Mouse (Mus musculus) lung, embryonic 16.5 days (tissue): ENCODE data around the gene Rfxank. TPM values are rescaled to one million over a fixed set of nuclear protein-coding genes. Genes with fewer than 3 reads are reported as not detected.
A peak's percentile ranks its signal among the peaks of the same experiment; 100 is the strongest.

Source experiments
- ATAC-seq: fragments of 200-750 bp; cut with Nextera tagmentation; 2 replicates; pipeline ENCODE4 v1.8.0; 2017; ENCODE audit warnings: low read depth, mild to moderate bottlenecking, moderate library complexity
- H3K27ac ChIP-seq: fragments of 300-500 bp; sonication (generic); 2 replicates; pipeline ENCODE4 v1.5.1; 2014; ENCODE audit warnings: mild to moderate bottlenecking, control low read depth, low read length
- H3K27me3 ChIP-seq: fragments of 300-500 bp; sonication (generic); 2 replicates; pipeline ENCODE4 v1.6.1; 2014; ENCODE audit warnings: low read depth, low read length, mixed read lengths; ENCODE audit not compliant: control insufficient read depth, insufficient read depth
- H3K36me3 ChIP-seq: fragments of 300-500 bp; sonication (generic); 2 replicates; pipeline ENCODE4 v1.6.1; 2014; ENCODE audit warnings: low read length; ENCODE audit not compliant: control insufficient read depth, insufficient read depth
- H3K4me1 ChIP-seq: fragments of 300-500 bp; sonication (generic); replicated peaks from 2 replicates; pipeline ENCODE4 v1.6.1; 2014; ENCODE audit warnings: low read length, mixed read lengths; ENCODE audit not compliant: control insufficient read depth, insufficient read depth
- H3K4me2 ChIP-seq: fragments of 300-500 bp; sonication (generic); 2 replicates; pipeline ENCODE4 v1.6.1; 2014; ENCODE audit warnings: low read depth, low read length, control low read depth
- H3K4me3 ChIP-seq: fragments of 300-500 bp; sonication (generic); 2 replicates; pipeline ENCODE4 v1.5.1; 2014; ENCODE audit warnings: mild to moderate bottlenecking, low read length, control low read depth
- H3K9ac ChIP-seq: fragments of 300-500 bp; sonication (generic); 2 replicates; pipeline ENCODE4 v1.6.1; 2014; ENCODE audit warnings: low read length, control low read depth
- H3K9me3 ChIP-seq: fragments of 300-500 bp; sonication (generic); 2 replicates; pipeline ENCODE4 v1.6.1; 2016; ENCODE audit warnings: low read length; ENCODE audit not compliant: control insufficient read depth
- WGBS: fragments of 180-500 bp; shearing (Covaris S2); extraction: QIAGEN DNeasy Blood & Tissue Kit; methylation state at CpG from one replicate; pipeline ENCODE4 v1.1.7; 2014; 5-methylcytosine and 5-hydroxymethylcytosine counted together
- polyA plus RNA-seq: library from polyadenylated mRNA; unstranded; fragments of >200 nt; fragmentation: Nextera tagmentation; extraction: Ambion mirVana; gene quantifications from 2 replicates; pipeline ENCODE4 v1.2.1, GENCODE M21; 2015

The Rfxank gene
- polyA plus RNA-seq, 1 experiment from 2014 or later = 21.1 TPM

DNA sequence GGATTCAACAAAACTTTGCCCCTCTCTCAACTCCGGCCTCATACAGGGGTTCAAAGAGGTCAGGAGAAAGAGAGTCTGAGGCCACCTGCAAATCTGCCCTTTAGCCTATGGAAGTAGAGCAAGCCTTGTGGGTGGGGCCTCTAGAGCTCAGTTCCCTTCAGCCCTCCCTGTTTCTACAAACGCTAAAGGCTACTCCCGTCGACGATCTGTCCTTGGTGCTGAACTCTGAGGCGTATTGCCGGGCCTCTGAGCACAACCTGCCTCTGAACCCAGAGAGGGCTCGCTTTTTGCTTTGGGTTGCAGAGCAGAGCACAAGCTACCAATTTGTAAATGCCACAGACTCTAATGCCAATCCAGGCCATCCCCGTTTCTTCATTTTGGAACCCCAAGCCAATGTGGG lies 21.3 kb downstream of the Rfxank start:
- 8% methylated on average over 9 of the region's 9 CpGs for WGBS
- Histone ChIP-seq H3K4me2 (no peak overlapping the region), H3K9me3 (no peaks in the 10 kb centered on the region), H3K9ac (no peak overlapping the region), H3K36me3 (no peaks in the 10 kb centered on the region), H3K27me3 (peaks cover 47% of the 10 kb centered on the region), H3K4me1 (no peaks in the 10 kb centered on the region; the same call in 1 of the 2 replicates), H3K4me3 (no peak overlapping the region), H3K27ac (no peak overlapping the region)
- ATAC-seq = no peak

DNA sequence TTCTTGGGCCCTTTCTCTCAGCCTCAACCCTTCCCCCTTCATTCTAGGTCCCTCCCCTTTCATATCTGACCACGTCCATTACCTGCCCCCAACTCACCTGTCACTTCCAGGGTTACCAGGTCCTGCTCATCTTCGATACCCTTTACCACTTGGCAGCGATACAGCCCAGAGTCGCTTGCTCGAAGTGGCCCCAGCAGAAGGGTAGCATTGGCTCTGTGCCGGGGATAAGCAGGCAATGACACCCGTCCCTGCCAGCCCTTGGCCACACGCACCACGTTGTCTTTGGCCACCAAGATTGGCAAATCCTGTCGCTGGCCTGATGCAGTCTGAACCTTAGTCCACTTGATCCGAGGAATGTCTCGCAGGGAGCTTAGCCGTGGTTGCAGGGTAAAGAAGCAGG lies 24.1 kb downstream of the Rfxank start:
- no peak overlapping the region for H3K27ac ChIP-seq
- no peaks in the 10 kb centered on the region for H3K36me3 ChIP-seq
- H3K27me3 ChIP-seq = peaks cover 65% of the 10 kb centered on the region
- no peaks in the 10 kb centered on the region for H3K4me1 ChIP-seq
- H3K4me2 ChIP-seq = no peak overlapping the region
- H3K4me3 ChIP-seq = no peak overlapping the region
- no peaks in the 10 kb centered on the region for H3K9me3 ChIP-seq
- no peak overlapping the region for H3K9ac ChIP-seq
- no peak for ATAC-seq
- WGBS = 60% methylated on average over 13 of the region's 13 CpGs

DNA sequence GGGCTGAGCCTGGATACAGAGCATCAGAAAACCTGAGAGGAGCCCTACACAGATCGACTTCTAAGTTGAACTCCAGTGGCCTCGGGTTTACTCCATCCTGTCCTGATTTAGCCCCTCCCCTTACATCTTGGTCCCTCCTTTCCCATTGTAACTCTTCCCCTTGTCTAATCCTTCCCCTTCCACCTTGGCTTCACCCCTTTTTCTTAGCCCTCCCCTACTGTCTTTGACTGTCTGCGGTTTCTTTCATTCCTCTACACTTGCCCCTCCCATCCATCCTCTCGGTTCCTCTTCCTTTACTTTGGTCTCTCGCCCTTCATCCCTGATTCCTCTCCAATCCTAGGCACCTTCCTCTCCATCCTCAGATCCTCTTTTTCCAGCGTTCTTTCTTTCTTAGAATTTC lies 24.5 kb downstream of the Rfxank start:
- H3K9ac ChIP-seq = no peak overlapping the region
- H3K4me2 ChIP-seq = no peak overlapping the region
- no peak overlapping the region for H3K27ac ChIP-seq
- H3K36me3 ChIP-seq = no peaks in the 10 kb centered on the region
- peaks cover 65% of the 10 kb centered on the region for H3K27me3 ChIP-seq
- no peaks in the 10 kb centered on the region for H3K9me3 ChIP-seq
- 19% methylated on average over 6 of the region's 6 CpGs for WGBS
- no peak overlapping the region for H3K4me3 ChIP-seq
- no peak for ATAC-seq
- H3K4me1 ChIP-seq = no peaks in the 10 kb centered on the region

DNA sequence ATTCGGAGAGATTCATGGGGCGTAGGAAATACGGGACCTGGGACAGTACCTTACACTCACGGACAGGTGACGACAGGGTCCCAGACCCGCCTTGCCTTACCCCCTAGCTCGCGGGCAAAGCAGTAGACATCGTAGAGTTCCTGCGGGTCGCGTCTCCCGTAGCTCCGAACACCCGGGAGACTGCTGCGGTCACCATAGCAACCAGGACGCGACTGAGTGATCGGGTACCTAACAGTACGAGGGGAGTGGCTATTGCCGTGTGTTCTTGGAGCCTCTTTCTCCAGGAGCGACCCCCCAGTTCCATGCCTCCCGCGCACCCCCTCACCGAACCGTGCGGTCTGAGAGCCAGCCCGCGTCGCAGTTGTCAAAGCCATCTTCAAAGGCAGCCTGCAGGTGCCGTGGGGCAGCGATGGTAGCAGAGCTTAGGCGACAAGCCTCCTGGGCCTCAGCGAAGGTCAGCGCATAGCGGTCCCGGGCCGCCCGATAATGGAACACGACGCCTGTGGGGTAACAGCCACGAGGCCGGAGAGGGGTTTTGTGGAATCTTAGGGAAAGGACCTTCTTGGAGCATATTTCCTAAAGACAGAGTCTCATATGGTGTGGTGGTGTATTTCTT lies 26.4 kb downstream of the Rfxank start:
- H3K27ac ChIP-seq = no peak overlapping the region
- H3K4me2 ChIP-seq = no peak overlapping the region
- H3K4me1 ChIP-seq = no peaks in the 10 kb centered on the region
- ATAC-seq = no peak
- H3K4me3 ChIP-seq = no peak overlapping the region
- no peaks in the 10 kb centered on the region for H3K9me3 ChIP-seq
- no peak overlapping the region for H3K9ac ChIP-seq
- WGBS = 6% methylated on average over 43 of the region's 43 CpGs
- no peaks in the 10 kb centered on the region for H3K36me3 ChIP-seq
- H3K27me3 ChIP-seq = peaks cover 46% of the 10 kb centered on the region

DNA sequence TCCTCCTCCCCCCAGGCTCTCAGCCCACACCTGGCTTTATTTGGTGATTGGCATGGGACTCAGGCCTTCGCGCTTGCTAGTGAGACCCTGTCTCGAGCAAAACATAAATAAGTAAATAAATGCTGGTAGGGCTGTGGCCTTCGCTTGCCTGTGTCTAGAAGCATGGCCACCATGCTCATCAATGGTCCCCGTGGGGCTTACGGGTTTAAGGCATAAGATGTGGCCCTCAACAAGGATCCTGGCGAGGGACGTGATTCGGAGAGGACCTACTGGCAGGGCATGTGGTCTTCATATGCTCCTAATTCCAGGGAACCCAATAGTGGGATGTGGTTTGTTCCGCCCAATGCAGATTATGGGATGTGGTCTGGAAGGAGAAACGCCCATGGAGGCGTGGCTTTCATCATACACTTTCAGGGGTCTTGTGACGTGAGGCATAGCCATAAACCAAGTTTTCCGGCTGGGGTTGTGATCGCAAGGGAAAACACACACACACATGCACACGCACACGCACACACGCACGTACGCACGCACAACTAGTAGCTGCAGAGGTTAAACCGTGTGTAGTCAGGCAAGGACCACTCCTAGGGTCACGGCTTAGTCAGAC lies 27.7 kb downstream of the Rfxank start:
- WGBS = 46% methylated on average over 23 of the region's 23 CpGs
- ATAC-seq = no peak
- H3K27me3 ChIP-seq = peaks cover 42% of the 10 kb centered on the region
- no peak overlapping the region for H3K4me2 ChIP-seq
- no peaks in the 10 kb centered on the region for H3K9me3 ChIP-seq
- no peak overlapping the region for H3K4me3 ChIP-seq
- H3K4me1 ChIP-seq = no peaks in the 10 kb centered on the region
- H3K9ac ChIP-seq = no peak overlapping the region
- no peak overlapping the region for H3K27ac ChIP-seq
- no peaks in the 10 kb centered on the region for H3K36me3 ChIP-seq

DNA sequence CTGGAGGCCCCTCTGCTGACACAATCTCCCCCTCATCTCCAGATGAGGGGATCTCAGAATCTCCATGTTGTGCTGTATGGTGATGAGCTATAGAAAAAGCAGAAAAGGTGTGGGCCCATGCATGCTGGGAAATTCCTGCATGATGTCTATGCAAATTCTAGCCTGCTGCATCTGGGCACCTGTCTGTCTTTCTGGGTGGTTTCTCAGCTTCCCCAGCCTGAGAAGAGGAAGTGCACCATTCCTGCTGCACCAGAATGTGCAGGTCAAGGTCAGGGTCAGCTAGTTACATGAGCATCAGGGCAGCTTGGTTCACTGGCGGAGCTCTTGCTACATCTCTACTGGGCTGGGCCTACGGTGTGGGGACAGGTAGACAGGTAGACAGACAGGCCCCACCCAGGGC lies 28.5 kb downstream of the Rfxank start:
- Histone ChIP-seq H3K4me3 (no peak overlapping the region), H3K36me3 (no peaks in the 10 kb centered on the region), H3K9ac (no peak overlapping the region), H3K9me3 (no peaks in the 10 kb centered on the region), H3K4me1 (no peaks in the 10 kb centered on the region), H3K27ac (no peak overlapping the region), H3K4me2 (no peak overlapping the region), H3K27me3 (peaks cover 40% of the 10 kb centered on the region)
- ATAC-seq = no peak
- 72% methylated on average over 2 of the region's 2 CpGs for WGBS

DNA sequence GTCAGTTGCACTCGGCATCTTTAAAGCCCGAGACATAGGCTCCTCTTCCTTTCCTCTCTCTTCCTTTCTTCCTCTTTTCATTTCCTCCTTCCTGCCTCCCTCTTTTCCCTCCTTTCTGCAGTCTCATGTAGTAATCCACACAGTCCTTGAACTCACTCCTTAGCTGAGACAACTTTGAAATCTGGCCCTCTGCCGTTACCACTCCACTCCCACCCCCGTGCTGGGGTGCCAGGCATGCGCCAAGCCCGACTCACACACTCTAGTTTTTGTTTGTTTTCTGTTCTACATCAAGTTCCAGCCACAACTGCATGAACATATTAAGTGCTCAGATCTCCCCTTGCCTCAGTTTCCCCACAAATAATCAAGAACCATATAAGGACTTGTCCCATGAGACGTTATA lies 34.0 kb downstream of the Rfxank start:
- ATAC-seq = no peak
- Histone ChIP-seq H3K36me3 (no peaks in the 10 kb centered on the region), H3K27ac (no peak overlapping the region), H3K27me3 (no peaks in the 10 kb centered on the region; the same call in 1 of the 2 replicates), H3K4me3 (no peak overlapping the region), H3K9me3 (no peaks in the 10 kb centered on the region), H3K9ac (no peak overlapping the region), H3K4me2 (no peak overlapping the region), H3K4me1 (no peaks in the 10 kb centered on the region)
- 58% methylated on average over 7 of the region's 7 CpGs for WGBS

DNA sequence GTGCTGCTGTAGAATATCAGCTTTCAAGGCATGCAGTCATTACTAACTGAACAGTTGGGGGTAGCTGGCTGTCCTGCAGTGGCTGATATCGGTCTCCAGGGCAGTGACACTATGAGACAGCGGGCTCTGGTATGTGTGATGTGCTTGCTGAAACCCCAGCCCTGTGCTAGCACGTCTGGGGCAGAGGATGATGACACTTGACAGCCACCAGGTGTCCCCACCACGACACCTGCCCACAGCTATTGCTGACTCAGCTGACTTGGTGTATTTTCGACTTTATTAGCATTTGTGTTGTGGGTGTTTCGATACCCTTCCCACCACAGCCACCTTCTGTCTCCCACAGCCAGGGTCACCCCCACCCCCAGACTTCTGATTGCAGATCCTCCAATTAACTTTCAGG lies 34.4 kb downstream of the Rfxank start:
- Histone ChIP-seq H3K27me3 (no peaks in the 10 kb centered on the region; the same call in 1 of the 2 replicates), H3K9me3 (no peaks in the 10 kb centered on the region), H3K4me1 (no peaks in the 10 kb centered on the region), H3K9ac (no peak overlapping the region), H3K27ac (no peak overlapping the region), H3K4me3 (no peak overlapping the region), H3K36me3 (no peaks in the 10 kb centered on the region), H3K4me2 (no peak overlapping the region)
- ATAC-seq = peak; percentile 49; the same call in 1 of the 2 replicates
- 11% methylated on average over 6 of the region's 6 CpGs for WGBS

DNA sequence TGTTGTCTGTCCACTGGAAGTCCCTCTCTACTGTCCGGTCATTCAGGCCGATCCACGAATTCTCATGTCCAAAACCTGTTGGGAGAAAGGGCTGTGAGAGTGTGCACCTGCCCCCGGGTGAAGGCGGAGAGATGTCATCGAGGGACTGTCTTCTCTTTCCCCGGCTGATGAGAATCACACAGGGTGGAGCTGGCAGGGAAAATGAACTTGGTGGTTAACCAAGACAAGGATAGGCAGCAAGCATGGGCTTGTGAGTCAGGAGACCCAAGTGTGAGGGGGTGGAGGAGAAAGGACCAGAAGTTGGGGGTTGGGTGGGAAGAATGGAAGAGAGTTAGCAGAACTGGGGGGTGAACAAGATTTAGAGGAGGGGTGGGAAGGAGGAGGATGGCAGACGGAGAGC lies 38.7 kb downstream of the Rfxank start:
- H3K4me2 ChIP-seq = no peak overlapping the region
- no peaks in the 10 kb centered on the region for H3K36me3 ChIP-seq
- WGBS = 73% methylated on average over 8 of the region's 8 CpGs
- H3K4me3 ChIP-seq = no peak overlapping the region
- no peaks in the 10 kb centered on the region for H3K27me3 ChIP-seq
- no peak overlapping the region for H3K27ac ChIP-seq
- no peaks in the 10 kb centered on the region for H3K4me1 ChIP-seq
- H3K9ac ChIP-seq = no peak overlapping the region
- no peak for ATAC-seq
- 0 out of 2 replicates have a peak, but pooled peaks cover 3% of the 10 kb centered on the region for H3K9me3 ChIP-seq
